Mouse (Mus musculus) stomach, postnatal 0 days (tissue): ENCODE results near the gene Sh3kbp1.

Source experiments
- CTCF ChIP-seq: IDR thresholded peaks from 2 replicates; pipeline ENCODE4 v1.5.1; 2016; ENCODE audit warnings: antibody characterized with exemption, low read depth, mild to moderate bottlenecking, moderate library complexity
- EP300 ChIP-seq: optimal IDR thresholded peaks from 2 replicates; pipeline ENCODE3; 2016; ENCODE audit warnings: antibody characterized with exemption

GRCm38 (mm10) chrX:159627588-159628566 is 805 bp downstream of the Sh3kbp1 start:
- no peak for TF ChIP-seq CTCF
- no peak for TF ChIP-seq EP300
